Mouse (Mus musculus): ENCODE measurements around the gene Slc1a3.

- TF ChIP-seq EP300 (IDR thresholded peaks at IDR 0.05; ENCODE audit: insufficient read depth, low read depth, low read length): no peak
- no peak for TF ChIP-seq POLR2A (IDR thresholded peaks at IDR 0.05; ENCODE audit: insufficient read depth, low read depth, low read length)
These were observed 95.9 kb downstream of the Slc1a3 start for GRCm38 (mm10) chr15:8614701-8615100.

Measured in heart, adult 2 months (tissue).